Mouse (Mus musculus): ENCODE data around the gene Hmgcs2.

The Hmgcs2 gene

DNA sequence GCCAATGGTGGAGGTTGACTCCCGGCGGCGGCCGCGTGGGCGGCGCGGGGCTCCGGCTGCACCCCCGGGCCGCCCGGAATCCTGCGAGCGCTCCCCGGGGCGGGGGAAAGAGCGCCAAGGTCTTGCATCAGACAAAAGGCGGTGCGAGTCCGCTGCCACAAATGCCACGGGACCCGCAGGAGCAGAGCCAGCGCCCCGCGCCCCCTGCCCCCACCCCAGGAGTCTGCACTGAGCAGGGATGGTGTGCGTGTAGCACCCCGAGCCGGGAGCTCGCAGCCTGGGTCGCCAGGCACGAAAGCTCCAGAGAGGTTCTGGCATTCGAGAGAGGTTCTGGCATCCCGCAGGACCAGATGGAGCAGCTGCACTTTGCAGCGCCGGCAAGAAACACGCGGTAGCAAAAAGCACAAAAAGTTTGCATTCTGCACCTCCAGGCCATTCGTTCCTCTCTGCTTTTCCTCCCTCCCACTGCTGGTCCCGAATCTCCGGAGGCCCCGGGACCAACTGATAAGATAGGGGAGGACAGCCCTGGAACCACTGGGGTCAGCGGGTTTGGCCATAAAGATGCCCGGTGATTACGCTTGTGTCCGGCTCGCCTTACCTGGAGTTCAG is 59.0 kb downstream of the Hmgcs2 start:
- peak; percentile 41 for DNase-seq

DNA sequence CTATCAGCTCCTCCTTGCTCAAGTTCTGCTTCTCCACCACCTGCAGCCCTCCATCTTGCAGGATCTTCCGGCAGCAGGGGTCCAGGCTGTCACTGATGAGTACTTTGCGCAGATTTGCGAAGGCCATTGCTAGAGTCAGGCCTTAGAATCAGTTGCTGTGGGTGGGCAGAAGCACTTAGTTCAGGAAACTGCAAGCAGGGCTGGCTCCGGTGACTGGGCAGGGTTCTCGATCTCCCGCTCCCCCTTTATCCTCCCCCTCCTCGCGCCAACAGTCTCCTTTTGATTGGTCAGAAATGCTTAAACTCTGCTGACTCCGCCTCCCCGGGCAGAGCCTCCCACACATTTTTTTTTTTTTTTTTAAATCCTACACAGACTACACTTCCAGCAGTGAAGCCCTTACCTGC is 59.5 kb downstream of the Hmgcs2 start, which contains the start of gene Phgdh:
Gene Phgdh, minus strand, starts transcription at position 285 of the 404 bp plus-strand sequence.
- DNase-seq: peak; percentile 78

DNA sequence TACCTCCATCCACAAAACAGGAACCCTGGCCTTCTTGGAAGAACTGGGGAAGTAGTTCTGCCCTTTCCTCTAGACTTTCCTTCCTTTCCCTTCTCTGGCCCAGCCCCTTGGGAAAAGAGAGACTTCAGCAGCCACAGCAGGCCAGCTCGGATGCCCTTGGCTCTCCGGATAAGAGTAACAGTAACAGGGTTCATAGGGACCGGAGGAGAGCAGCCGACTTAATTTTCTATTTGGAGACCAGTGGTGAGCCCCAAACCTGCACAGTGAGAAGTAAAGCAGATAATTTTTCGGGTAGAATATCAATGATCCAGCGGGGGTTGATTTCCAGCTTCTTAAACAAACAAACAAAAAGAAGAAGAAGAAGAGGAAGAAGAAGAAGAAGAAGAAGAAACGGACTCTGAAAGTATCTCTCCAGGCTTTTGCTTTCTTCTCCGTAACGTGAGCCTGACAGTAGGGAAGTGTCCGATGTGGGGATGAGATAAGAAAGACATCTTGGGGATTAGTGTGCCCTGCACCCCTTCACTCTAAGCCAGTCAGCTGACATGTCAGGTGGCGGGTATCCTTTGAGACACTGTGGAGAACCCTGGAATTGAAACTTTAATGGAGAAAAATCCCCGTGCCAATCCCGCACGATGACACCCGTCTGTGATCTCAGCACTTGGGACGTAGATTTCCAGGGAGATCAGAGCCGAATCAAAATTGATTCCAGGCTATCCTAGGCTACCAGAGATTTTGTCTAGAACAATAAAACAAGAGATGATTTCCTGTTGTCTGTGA is 60.8 kb downstream of the Hmgcs2 start:
- DNase-seq: no peak

DNA sequence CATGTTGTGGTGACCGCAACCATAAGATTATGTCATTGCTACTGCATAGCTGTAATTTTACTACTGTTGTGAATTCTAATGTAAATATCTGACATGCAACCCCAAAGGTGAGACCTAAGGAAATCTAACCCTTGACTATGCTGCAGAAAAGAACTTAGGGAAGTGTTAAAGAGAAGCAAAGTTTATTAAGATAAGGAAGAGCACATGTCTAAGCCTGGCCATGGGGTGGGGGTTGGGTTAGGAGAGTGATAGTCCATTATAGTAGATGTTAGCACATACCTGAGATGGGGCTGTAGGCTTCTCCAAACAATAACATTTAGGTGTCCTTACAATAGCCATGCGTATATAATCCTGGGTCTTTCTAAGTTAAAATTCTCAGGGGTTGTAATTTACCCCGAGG is 63.0 kb downstream of the Hmgcs2 start:
- DNase-seq: no peak

DNA sequence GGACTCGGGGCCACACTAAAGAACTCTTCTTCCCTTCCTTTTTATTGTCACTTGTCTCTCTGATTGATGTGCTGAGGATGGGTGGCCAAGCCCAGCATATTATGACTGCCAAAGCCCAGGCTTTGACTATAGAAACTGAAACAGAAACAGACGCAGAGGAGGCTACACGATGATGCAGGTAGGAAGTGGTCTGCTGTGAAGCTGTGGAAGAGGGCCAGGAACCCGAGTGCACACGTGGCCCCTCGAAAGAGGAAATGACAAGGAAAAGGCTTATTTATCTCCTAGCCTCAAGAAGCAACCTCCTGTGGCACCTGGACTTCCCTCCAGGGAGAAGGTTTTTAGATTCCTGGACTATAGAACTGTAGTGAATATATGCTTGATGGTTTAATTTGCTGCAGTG is 67.9 kb downstream of the Hmgcs2 start:
- no peak for DNase-seq

DNA sequence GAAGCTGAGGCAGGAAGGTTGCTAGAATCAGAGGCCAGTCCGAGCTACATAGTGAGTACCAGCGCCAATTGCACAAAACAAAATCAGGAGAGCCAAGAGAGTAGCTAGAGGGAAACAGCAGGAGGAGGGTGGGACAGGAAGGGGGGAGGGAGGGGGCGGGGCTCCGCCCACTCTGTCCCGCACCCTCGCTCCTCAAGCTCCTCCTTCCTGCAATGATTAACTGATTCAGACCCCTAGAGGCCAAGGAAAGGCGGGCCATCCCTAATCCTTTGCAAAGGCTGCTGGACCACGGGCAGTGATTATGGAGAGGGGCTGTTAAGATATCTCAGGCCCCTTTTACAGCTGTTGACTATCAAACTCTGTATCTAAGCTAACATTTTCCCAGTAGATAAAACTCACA is 68.5 kb downstream of the Hmgcs2 start:
- no peak for DNase-seq

DNA sequence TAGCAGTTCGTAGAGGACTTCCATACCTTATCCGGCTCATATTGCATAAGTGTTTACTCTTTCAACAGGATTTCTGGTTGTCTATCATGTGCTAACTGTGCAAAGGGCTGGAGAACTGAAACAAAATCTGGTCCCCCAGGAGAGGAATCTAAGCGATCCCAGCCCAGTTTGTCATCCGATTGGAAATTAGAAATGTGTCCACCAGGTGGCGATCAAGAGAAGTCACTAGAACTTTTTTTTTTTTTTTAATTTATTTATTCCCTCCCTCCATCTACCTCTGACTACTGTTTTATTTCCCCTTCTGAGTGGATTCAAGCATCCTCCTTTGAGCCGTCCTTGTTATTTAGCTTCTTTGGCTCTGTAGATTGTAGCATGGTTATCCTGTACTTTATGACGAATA is 73.7 kb downstream of the Hmgcs2 start:
- peak; percentile 87 for DNase-seq

DNA sequence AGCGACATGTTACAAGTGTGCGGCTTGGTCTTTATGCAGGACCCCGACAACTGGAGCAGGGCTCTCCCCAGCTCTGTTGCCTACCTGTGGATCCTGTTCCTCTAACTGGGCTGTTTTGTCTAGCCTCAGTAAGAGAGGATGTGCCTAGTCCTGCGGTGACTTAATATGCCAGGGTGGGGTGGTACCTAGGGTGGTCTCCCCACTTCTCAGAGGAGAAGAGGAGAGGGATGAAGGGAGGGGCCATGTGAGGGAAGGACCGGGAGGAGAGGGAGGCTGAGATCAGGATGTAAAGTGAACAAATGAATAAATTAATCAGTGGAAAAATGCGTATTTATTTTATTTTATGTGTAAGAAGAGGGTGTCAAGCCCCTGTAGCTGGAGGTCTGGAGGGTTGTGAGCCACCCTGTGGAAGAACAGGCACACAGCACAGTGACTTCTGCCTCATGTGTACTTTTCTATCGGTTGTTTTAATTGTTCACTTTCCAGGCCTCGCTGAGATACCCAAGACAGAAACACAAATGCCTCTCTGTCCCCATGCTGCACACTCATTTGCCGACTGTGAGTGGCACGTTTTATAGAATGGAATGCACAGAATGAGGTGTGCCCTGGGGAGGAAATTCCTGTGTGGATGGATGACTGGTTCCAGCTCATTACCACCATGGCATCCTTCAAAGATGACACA is 75.2 kb downstream of the Hmgcs2 start:
- DNase-seq: no peak

DNA sequence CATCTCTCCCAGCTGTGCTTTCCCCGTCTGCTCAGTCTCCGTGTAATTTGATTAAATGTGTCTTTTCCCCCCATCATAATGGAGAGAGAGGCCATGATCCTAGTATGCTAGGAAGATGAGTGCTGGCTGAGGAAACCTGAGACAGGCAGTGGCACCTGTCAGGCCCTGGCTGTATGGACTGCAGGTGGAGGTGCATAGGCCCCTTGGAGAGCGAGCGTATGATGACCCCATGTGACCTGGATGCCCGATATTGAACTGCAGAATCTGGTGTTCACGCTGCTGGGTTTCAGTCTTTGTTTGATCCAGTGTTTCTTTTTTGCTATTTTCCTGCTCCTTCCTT is 75.8 kb downstream of the Hmgcs2 start:
- no peak for DNase-seq

DNA sequence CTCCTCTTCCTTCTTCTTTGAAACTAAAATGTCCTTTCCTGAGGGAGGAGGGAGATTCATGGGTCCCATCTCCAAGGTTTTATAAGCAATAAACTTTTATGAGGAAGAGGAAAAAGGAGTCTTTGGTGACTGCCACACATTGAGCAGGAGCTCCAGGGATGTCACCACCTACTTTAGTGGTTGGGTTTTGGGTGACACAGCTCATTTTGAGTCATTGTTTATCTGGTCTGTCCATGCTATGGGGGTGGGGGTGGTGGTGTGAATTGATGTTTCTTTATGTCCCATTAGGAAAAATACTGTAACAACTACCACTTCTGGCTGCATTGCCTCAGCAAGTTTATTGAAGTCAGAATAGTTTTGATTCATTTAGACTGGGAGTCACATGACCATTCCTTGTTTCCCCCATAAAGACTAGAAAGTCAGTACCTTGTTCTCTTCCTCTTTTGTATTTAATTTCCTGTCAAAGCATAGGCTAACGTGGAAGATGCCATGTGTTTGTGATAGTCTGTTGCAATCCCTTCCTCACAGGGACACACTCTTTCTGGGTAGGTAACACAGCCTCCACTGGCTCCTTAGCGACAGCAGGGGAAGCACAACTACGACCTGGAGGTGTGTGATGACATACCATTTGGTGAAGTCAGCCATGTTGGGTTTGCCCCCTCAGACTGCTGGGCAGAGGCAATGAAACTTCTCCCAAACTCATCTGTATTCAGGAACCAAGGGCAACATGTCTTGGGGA is 76.6 kb downstream of the Hmgcs2 start:
- no peak for DNase-seq

Data from lung, postnatal 10 days (tissue).